Mouse (Mus musculus) embryonic facial prominence, embryonic 13.5 days (tissue): ENCODE results near the gene Wnt5b. TPM values are rescaled to one million over a fixed set of nuclear protein-coding genes. Genes with fewer than 3 reads are reported as not detected.
"Not testable (repeated sequence)": the region's sequence is repeated elsewhere in the genome, so short reads cannot be mapped to it uniquely, and the experiment has no call there.

Source experiments
- ATAC-seq: fragments of 200-750 bp; cut with Nextera tagmentation; 2 replicates; pipeline ENCODE4 v1.8.0; 2017; ENCODE audit warnings: low read depth; ENCODE audit not compliant: insufficient number of reproducible peaks, insufficient read depth, low FRiP score, low TSS enrichment
- H3K27ac ChIP-seq: fragments of 300-500 bp; sonication (generic); 2 replicates; pipeline ENCODE4 v1.5.1; 2015; ENCODE audit warnings: moderate library complexity, mild to moderate bottlenecking, inconsistent platforms
- H3K27me3 ChIP-seq: fragments of 300-500 bp; sonication (generic); 2 replicates; pipeline ENCODE4 v1.6.1; 2015; ENCODE audit warnings: mild to moderate bottlenecking, inconsistent platforms
- H3K36me3 ChIP-seq: fragments of 300-500 bp; sonication (generic); 2 replicates; pipeline ENCODE4 v1.6.1; 2015; ENCODE audit warnings: mild to moderate bottlenecking, inconsistent platforms
- H3K4me1 ChIP-seq: fragments of 300-500 bp; sonication (generic); 2 replicates; pipeline ENCODE4 v1.6.1; 2015; ENCODE audit warnings: inconsistent platforms
- H3K4me2 ChIP-seq: fragments of 300-500 bp; sonication (generic); 2 replicates; pipeline ENCODE4 v1.6.1; 2015; ENCODE audit warnings: moderate library complexity, mild to moderate bottlenecking, inconsistent platforms
- H3K4me3 ChIP-seq: fragments of 300-500 bp; sonication (generic); 2 replicates; pipeline ENCODE4 v1.5.1; 2015; ENCODE audit warnings: mild to moderate bottlenecking, inconsistent platforms
- H3K9ac ChIP-seq: fragments of 300-500 bp; sonication (generic); 2 replicates; pipeline ENCODE4 v1.6.1; 2015; ENCODE audit warnings: mild to moderate bottlenecking, inconsistent platforms
- H3K9me3 ChIP-seq: fragments of 300-500 bp; sonication (generic); 2 replicates; pipeline ENCODE4 v1.6.1; 2016; ENCODE audit warnings: inconsistent platforms
- WGBS: fragments of 180-500 bp; shearing (Covaris S2); methylation state at CpG from one replicate; pipeline ENCODE4 v1.1.7; 2015; ENCODE audit warnings: mixed read lengths; 5-methylcytosine and 5-hydroxymethylcytosine counted together
- polyA plus RNA-seq: library from polyadenylated mRNA; unstranded; fragments of >200 nt; fragmentation: Nextera tagmentation; extraction: Ambion mirVana; gene quantifications from 2 replicates; pipeline ENCODE4 v1.2.1, GENCODE M21; 2015

Gene Wnt5b
- polyA plus RNA-seq, 1 experiment from 2014 or later = 11.1 TPM

DNA sequence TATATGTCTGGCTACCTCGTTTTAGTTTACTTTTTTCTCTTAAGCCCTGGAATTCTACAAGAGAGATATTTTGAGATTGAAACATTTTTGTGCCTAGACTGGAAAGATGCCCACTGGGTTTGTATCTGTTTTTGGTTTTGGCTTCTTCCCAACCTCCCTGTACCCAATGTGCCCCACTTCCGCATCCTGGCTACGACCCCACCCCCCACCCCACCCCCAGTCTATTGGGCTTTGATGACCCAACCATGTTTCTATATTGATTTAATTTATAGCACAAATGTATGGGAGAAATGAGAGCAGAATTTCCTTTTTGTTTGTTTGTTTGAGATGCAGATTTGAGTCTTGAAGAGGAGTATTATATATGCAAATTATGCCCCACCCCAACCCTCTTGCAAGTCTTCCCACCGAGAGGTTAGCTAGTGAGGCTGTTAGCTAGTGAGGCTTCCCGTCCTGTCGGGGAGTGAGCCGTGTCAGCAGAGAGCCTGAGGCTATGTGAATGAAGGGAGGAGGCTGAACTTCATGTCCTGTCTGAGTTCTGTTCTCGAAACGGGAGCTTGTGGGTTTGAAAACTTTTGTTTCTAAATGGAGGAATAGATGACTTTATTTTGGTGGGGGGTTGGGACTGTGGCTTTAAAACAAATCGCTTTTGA, 62.3 kb downstream of the Wnt5b start:
- H3K4me3 ChIP-seq = peak overlapping the region; percentile 38
- not testable (repeated sequence) for H3K27ac ChIP-seq, ATAC-seq, H3K27me3 ChIP-seq, H3K9me3 ChIP-seq
- H3K9ac ChIP-seq = peak overlapping the region; percentile 58; the same call in 1 of the 2 replicates
- peaks cover 71% of the 10 kb centered on the region for H3K4me1 ChIP-seq
- WGBS = 1% methylated on average over 10 of the region's 10 CpGs
- peak overlapping the region; percentile 100 for H3K4me2 ChIP-seq
- H3K36me3 ChIP-seq = peaks cover 32% of the 10 kb centered on the region

DNA sequence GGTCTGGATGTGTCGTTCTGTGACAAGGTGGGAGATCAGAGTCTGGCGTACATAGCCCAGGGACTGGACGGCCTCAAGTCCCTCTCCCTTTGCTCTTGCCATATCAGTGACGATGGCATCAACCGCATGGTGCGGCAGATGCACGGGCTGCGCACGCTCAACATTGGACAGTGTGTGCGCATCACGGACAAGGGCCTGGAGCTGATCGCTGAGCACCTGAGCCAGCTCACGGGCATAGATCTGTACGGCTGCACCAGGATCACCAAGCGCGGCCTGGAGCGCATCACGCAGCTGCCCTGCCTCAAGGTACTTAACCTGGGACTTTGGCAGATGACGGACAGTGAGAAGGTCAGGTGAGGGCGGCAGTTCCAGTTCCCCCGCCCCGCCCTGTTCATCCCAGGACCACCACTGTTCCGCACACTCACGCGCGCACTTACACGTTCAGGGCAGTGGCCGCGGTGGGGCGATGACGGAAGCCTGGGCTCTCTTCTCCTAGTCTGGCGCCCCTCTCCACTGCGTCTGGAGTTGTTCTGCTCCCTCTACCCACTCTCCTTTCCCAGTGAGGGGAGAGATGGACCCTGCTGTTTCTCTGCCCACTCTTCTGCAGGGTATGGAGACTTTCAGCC, 63.3 kb downstream of the Wnt5b start:
- WGBS = under 1% methylated on average over 33 of the region's 33 CpGs
- H3K4me1 ChIP-seq = peaks cover 66% of the 10 kb centered on the region

DNA sequence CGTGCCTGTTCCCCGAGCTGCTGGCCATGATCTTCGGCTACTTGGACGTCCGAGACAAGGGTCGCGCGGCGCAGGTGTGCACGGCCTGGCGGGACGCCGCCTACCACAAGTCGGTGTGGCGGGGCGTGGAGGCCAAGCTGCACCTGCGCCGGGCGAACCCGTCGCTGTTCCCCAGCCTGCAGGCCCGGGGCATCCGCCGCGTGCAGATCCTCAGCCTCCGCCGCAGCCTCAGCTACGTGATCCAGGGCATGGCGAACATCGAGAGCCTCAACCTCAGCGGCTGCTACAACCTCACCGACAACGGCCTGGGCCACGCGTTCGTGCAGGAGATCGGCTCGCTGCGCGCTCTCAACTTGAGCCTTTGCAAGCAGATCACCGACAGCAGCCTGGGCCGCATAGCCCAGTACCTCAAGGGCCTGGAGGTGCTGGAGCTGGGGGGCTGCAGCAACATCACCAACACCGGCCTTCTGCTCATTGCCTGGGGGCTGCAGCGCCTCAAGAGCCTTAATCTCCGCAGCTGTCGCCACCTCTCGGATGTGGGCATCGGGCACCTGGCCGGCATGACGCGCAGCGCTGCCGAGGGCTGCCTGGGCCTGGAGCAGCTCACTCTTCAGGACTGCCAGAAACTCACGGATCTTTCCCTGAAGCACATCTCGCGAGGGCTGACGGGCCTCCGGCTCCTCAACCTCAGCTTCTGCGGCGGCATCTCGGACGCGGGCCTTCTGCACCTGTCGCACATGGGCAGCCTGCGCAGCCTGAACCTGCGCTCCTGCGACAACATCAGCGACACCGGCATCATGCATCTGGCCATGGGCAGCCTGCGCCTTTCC, 64.1 kb downstream of the Wnt5b start:
- H3K9ac ChIP-seq = peak overlapping the region; percentile 90
- H3K36me3 ChIP-seq = peaks cover 30% of the 10 kb centered on the region
- no peaks in the 10 kb centered on the region for H3K9me3 ChIP-seq
- no peaks in the 10 kb centered on the region for H3K27me3 ChIP-seq
- peak overlapping the region; percentile 100 for H3K4me2 ChIP-seq
- WGBS = under 1% methylated on average over 70 of the region's 70 CpGs
- peak overlapping the region; percentile 81 for H3K4me3 ChIP-seq
- H3K27ac ChIP-seq = peak overlapping the region; percentile 99
- 0 out of 2 replicates have a peak, but pooled peaks have one; percentile 6 for ATAC-seq
- H3K4me1 ChIP-seq = peaks cover 60% of the 10 kb centered on the region

More for the DNA sequence above, 63.3 kb downstream of the Wnt5b start:
- no peaks in the 10 kb centered on the region for H3K9me3 ChIP-seq
- peak overlapping the region; percentile 100 for H3K4me2 ChIP-seq
- peak overlapping the region; percentile 81 for H3K4me3 ChIP-seq
- peak overlapping the region; percentile 90 for H3K9ac ChIP-seq
- no peak for ATAC-seq
- 0 out of 2 replicates have a peak overlapping the region, but pooled peaks have one; percentile 99 for H3K27ac ChIP-seq
- no peaks in the 10 kb centered on the region for H3K27me3 ChIP-seq
- H3K36me3 ChIP-seq = peaks cover 32% of the 10 kb centered on the region

- under 1% methylated on average over 48 of the region's 101 CpGs for WGBS
- ATAC-seq = peak; percentile 79
- peaks cover 56% of the 10 kb centered on the region for H3K4me1 ChIP-seq
These were observed 64.7 kb downstream of the Wnt5b start, which contains the start of gene Fbxl14 for GRCm38 (mm10) chr6:119479343-119479875. Gene Fbxl14 (plus strand): TSS chr6:119479668.

DNA sequence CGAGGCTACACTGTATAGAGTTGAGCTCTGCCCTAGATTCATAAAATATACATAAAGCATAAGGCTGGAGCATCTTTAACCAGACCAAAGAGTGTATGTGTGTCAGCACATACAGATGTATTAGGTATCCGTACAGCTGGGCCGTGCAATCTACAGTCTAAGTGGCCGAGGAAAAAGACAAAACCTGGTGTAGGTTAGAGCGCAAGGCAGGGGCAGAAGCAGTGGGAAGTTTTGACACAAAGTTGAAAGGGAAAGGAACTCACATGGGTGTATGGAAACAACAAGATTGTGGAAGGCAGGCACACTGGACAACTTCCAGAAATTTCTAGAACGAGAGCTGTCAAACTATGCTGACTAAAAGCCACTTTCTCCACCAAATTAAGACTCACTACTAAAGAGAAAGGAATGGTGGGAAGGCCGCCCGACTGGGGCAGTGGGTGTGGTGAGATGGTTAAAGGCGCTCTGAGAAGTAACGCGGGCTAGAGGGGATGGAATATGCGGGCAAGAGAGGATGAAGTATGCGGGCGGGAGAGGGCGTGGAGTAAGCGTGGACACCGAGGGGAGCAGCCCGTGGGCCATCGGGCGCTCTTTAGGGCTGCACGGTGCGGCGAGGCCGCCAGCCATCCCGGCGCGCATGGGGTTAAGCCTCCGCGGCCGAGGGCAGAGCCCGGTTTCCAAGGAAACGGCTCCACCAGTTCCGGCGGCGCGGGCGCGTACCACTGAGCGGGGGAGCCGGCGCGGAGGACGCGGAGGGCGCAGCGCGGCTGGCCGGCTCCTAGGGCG, 65.4 kb downstream of the Wnt5b start:
- H3K4me1 ChIP-seq = peaks cover 54% of the 10 kb centered on the region
- H3K4me2 ChIP-seq = peak overlapping the region; percentile 100
- no peaks in the 10 kb centered on the region for H3K27me3 ChIP-seq
- H3K9me3 ChIP-seq = no peaks in the 10 kb centered on the region
- peak overlapping the region; percentile 99 for H3K27ac ChIP-seq
- peak; percentile 91 for ATAC-seq
- 1% methylated on average over 49 of the region's 49 CpGs for WGBS
- H3K4me3 ChIP-seq = peak overlapping the region; percentile 81
- H3K36me3 ChIP-seq = peaks cover 20% of the 10 kb centered on the region
- H3K9ac ChIP-seq = peak overlapping the region; percentile 90

More at GRCm38 (mm10) chr6:119479343-119479875, 64.7 kb downstream of the Wnt5b start, which contains the start of gene Fbxl14:
- peak within 1 kb of the TSS; percentile 100 for H3K4me2 ChIP-seq
- peak within 1 kb of the TSS; percentile 81 for H3K4me3 ChIP-seq
- peaks cover 25% of the 10 kb centered on the region for H3K36me3 ChIP-seq
- no peaks in the 10 kb centered on the region for H3K9me3 ChIP-seq
- H3K9ac ChIP-seq = peak within 1 kb of the TSS; percentile 90
- H3K27ac ChIP-seq = peak within 1 kb of the TSS; percentile 99
- H3K27me3 ChIP-seq = no peaks in the 10 kb centered on the region

DNA sequence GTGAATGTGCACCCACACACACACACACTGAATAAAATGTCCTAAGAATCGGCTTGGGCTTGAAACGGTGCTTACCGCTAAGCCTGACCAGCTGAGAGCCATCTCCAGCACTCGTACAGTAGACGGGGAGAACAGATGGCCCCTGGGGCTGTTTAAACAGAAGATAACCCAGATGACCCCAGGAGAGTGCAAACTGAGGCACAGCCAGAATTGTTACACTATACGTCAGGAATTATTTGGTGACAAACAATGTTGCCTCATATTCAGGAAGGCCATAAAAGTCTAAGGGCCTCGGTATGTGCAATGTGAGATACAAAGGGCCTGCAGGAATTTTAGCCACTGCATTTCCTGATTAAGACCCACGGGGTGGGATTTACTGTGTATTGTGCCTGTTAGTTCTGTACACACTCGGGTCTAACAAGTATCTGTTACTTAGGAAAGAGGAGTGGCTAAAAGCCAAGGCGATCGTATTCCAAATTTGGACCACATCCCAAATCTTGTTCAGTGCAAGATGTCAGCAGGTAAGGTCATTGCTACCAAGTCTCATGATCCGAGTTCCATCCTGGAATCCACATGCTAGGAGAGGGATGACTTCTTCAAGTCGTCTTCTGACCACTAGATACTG, 66.3 kb downstream of the Wnt5b start:
- peak overlapping the region; percentile 2; the same call in 1 of the 2 replicates for H3K9ac ChIP-seq
- WGBS = 28% methylated on average over 13 of the region's 13 CpGs
- H3K4me2 ChIP-seq = peak overlapping the region; percentile 100
- peaks cover 47% of the 10 kb centered on the region for H3K4me1 ChIP-seq
- peak overlapping the region; percentile 99 for H3K27ac ChIP-seq
- no peaks in the 10 kb centered on the region for H3K9me3 ChIP-seq
- H3K27me3 ChIP-seq = no peaks in the 10 kb centered on the region
- H3K4me3 ChIP-seq = no peak overlapping the region
- H3K36me3 ChIP-seq = peaks cover 11% of the 10 kb centered on the region
- no peak for ATAC-seq

DNA sequence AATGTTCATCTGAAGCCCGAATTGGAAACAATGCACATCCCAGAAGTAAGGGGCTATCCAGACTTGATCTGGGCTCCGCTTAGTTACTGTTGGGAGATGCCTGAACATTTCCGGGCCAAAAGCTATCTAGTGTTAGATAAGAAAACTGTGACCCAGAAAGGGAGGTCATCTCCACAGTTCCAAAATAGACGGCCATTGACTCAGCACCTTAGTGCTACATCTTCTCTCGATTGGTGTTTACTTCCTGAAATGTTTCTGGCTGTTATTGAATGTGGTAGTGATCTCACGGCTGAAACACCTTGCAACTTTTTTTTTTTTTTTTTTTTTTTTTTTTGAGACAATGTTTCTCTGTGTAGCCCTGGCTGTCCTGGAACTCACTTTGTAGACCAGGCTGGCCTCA, 68.2 kb downstream of the Wnt5b start:
- no peaks in the 10 kb centered on the region for H3K27me3 ChIP-seq
- 86% methylated on average over 6 of the region's 6 CpGs for WGBS
- H3K9ac ChIP-seq = no peak overlapping the region
- H3K9me3 ChIP-seq = no peaks in the 10 kb centered on the region
- peaks cover 33% of the 10 kb centered on the region for H3K4me1 ChIP-seq
- H3K27ac ChIP-seq = no peak overlapping the region
- peaks cover 8% of the 10 kb centered on the region for H3K36me3 ChIP-seq
- H3K4me2 ChIP-seq = no peak overlapping the region
- H3K4me3 ChIP-seq = no peak overlapping the region
- ATAC-seq = no peak

GRCm38 (mm10) chr6:119473992-119474391, 70.2 kb downstream of the Wnt5b start:
- Histone ChIP-seq H3K36me3 (no peaks in the 10 kb centered on the region), H3K4me1 (peaks cover 24% of the 10 kb centered on the region), H3K9ac (no peak overlapping the region), H3K27ac (no peak overlapping the region), H3K9me3 (no peaks in the 10 kb centered on the region), H3K27me3 (no peaks in the 10 kb centered on the region), H3K4me3 (no peak overlapping the region), H3K4me2 (no peak overlapping the region)
- ATAC-seq = no peak
- 69% methylated on average over 4 of the region's 4 CpGs for WGBS

- no peak overlapping the region for H3K4me3 ChIP-seq
- H3K4me1 ChIP-seq = peaks cover 21% of the 10 kb centered on the region
- no peak overlapping the region for H3K9ac ChIP-seq
- no peak overlapping the region for H3K4me2 ChIP-seq
- WGBS = 65% methylated on average over 7 of the region's 7 CpGs
- no peak overlapping the region for H3K27ac ChIP-seq
- H3K36me3 ChIP-seq = no peaks in the 10 kb centered on the region
- H3K9me3 ChIP-seq = no peaks in the 10 kb centered on the region
- ATAC-seq = no peak
- H3K27me3 ChIP-seq = no peaks in the 10 kb centered on the region
These were observed 70.7 kb downstream of the Wnt5b start for GRCm38 (mm10) chr6:119473446-119473845.

GRCm38 (mm10) chr6:119472705-119473104, 71.4 kb downstream of the Wnt5b start:
- H3K27ac ChIP-seq = no peak overlapping the region
- H3K9ac ChIP-seq = no peak overlapping the region
- 84% methylated on average over 3 of the region's 3 CpGs for WGBS
- H3K9me3 ChIP-seq = no peaks in the 10 kb centered on the region
- no peak overlapping the region for H3K4me2 ChIP-seq
- H3K36me3 ChIP-seq = no peaks in the 10 kb centered on the region
- H3K27me3 ChIP-seq = no peaks in the 10 kb centered on the region
- no peak overlapping the region for H3K4me3 ChIP-seq
- H3K4me1 ChIP-seq = peaks cover 14% of the 10 kb centered on the region
- no peak for ATAC-seq
